Mouse (Mus musculus) T-cell, adult 2 months (primary cell): ENCODE results near the gene Sec14l4.

Experiments used
- DNase-seq: peaks from one replicate; pipeline ENCODE4 v3.0.0; 2022; ENCODE audit warnings: low spot score

Sec14l4 gene

GRCm38 (mm10) chr11:4027561-4028334, 3.5 kb upstream of the Sec14l4 start:
- no peak for DNase-seq

GRCm38 (mm10) chr11:4029343-4029742, 1.9 kb upstream of the Sec14l4 start:
- no peak for DNase-seq

- no peak for DNase-seq
Observed at GRCm38 (mm10) chr11:4031961-4032360, 699 bp downstream of the Sec14l4 start.

GRCm38 (mm10) chr11:4033471-4033870, 2.2 kb downstream of the Sec14l4 start:
- DNase-seq = no peak

DNA sequence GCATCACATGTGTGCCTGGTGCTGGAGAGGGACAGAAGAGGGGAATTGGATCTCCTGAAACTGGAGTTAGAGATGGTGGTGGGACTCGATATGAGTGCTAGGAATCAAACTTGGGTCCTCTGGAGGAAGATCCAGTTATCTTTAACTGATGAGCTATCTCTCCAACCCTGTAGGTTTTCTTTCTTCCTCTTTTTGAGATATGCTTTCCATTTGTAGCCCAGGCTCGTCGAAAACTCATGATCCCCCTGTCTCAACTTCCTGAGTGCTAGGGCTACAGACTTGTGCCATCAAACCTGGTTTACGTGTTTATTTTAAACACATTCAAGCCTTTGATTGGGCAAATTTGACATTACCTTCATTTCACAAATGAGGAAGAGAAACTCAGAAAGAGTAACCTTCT, 2.9 kb downstream of the Sec14l4 start:
- DNase-seq = no peak

- DNase-seq = no peak
Observed at GRCm38 (mm10) chr11:4035116-4035892, 4.0 kb downstream of the Sec14l4 start.

DNA sequence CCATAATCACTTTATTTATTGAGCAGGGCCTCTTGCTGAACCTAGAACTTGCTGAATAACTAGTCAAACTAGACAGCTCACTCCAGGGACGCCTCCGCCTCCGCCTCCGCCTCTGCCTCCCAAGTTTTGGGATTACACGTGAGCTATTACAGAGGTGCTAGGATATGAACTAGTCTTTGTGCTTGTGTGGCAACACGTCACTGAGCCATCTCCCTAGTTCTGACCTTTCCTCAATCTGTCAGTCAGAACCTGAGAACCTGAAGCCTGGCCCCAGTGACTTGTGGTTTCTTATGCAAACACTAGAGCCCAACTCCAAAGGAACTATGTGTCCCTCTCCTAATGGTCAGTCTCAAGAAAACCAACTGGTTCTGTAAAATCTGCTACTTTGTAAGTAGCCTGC, 4.7 kb downstream of the Sec14l4 start:
- no peak for DNase-seq

DNA sequence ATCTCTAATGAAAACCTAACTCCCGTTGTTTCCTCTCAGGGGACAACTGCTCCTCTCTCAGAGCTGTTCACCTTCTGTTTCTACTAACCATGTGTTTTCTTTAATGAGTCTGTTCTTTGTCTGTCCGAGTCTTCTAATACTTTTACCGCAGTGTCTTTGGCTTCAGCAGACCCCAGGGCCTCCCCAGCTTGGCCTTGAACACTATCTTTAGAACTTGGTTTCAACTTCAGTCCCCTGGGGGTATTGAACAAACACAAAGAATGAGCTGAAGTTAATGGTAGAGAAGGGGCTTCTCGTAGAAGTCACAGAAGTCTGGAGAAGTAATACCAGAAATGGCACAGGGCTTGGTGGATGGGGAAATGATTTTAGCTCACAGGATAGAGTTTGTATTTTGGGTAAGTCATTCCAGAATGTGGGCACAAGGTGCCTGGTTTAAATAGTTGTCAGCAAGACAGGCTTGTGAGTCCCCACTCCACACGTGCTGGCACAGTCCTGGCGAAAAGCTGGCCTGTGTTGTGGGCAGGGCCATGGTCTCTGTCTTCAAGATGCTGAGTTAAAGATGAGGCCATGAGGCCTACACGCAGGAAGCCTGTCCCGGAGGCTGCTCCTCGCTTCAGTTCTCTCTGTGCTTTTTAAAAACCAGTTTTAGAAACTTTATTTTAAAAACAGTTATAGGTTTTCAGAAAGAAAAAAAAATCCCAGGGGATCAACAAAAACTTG, 5.3 kb downstream of the Sec14l4 start:
- no peak for DNase-seq

DNA sequence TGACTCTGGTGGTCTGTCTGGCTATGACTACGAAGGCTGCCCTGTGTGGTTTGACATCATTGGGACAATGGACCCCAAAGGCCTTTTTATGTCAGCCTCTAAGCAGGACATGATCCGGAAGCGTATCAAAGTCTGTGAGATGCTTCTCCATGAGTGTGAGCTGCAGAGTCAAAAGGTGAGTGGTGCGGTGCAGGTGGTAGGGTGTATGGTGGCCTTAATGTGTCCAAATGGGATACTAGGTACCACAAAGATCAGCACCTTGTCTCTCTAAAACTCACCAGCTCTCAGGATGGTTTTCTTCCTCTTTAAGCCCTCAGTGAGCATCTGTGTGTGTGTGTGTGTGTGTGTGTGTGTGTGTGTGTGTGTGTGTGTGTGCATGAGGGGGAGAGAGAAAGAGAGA, 8.7 kb downstream of the Sec14l4 start:
- no peak for DNase-seq

- DNase-seq = no peak
Observed at GRCm38 (mm10) chr11:4041123-4041625, 9.9 kb downstream of the Sec14l4 start.

GRCm38 (mm10) chr11:4043081-4043480, 11.8 kb downstream of the Sec14l4 start:
- DNase-seq = no peak

DNA sequence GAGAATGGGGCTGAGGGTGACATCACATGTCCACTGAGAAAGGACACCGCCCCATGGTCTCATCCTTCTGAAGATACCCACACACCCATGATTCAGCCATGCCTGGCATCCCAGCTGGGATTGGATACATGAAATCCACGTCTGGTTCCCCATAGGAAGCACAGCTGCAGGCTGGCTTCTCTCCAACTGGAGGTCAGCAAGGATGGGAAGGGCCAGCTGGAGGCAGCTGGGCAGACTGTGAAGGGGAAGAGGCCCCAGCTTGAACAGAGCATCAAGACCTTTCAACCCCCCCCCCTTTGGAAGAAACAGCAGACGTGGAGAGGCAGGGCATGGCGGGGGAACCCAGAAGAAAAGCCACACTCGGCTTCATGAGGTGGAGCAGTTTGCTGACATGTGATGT, 15.3 kb downstream of the Sec14l4 start:
- DNase-seq = no peak

GRCm38 (mm10) chr11:4047766-4048165, 16.5 kb downstream of the Sec14l4 start:
- no peak for DNase-seq

- no peak for DNase-seq
Observed at GRCm38 (mm10) chr11:4048438-4048837, 17.2 kb downstream of the Sec14l4 start.

- DNase-seq = peak; percentile 46
Observed at GRCm38 (mm10) chr11:4053586-4053985, 22.3 kb downstream of the Sec14l4 start.

GRCm38 (mm10) chr11:4060866-4061575, 29.8 kb downstream of the Sec14l4 start:
- DNase-seq = no peak

- no peak for DNase-seq
Observed at GRCm38 (mm10) chr11:4062523-4062922, 31.3 kb downstream of the Sec14l4 start.

- DNase-seq = no peak
Observed at GRCm38 (mm10) chr11:4062981-4063380, 31.7 kb downstream of the Sec14l4 start.

DNA sequence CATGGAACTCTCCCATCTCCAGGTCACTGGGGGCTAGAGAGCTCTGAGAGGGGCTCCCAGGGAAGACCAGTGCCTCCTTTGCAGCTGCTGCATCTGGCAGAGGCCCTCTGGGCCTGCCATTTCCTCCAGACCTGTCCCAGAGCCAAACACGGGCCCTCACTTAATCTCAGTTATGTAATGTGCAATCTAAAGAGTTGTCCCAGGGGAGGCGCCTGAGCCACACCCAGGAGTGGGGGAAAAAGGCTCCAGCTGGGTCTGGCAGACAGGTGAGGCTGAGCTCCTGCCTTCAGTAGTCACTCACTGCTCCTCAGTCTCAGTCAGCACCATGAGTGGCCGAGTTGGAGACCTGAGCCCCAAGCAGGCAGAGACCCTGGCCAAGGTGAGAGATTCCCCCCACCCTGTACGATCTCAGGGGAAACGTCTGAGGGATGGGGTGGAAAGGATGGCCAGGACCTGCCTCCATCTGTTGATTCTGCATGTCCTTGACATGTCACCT, 33.4 kb downstream of the Sec14l4 start, which contains the start of gene Sec14l3:
TSS of gene Sec14l3 (plus strand) at position 215 of the 496 bp plus-strand sequence.
- DNase-seq = no peak

GRCm38 (mm10) chr11:4069664-4070063, 38.4 kb downstream of the Sec14l4 start:
- no peak for DNase-seq

- DNase-seq = no peak
Observed at GRCm38 (mm10) chr11:4076633-4077032, 45.4 kb downstream of the Sec14l4 start.
